Mouse (Mus musculus) CD4-positive, CD25-positive, alpha-beta regulatory T cell, adult 4 months (primary cell): ENCODE results near the gene Sptb. TPM values are rescaled to one million over a fixed set of nuclear protein-coding genes. Genes with fewer than 3 reads are reported as not detected.

Source experiments
- ATAC-seq: one replicate; pipeline ENCODE4 v1.8.0; 2017
- polyA plus RNA-seq, 2 experiments: library from polyadenylated mRNA; unstranded; fragments of 100-300 nt; shearing (Covaris generic); gene quantifications; one replicate each; pipeline ENCODE4 v1.2.1; 2017

Gene Sptb
- polyA plus RNA-seq, 2 experiments from 2014 or later, result 0.23 to 0.44 TPM

DNA sequence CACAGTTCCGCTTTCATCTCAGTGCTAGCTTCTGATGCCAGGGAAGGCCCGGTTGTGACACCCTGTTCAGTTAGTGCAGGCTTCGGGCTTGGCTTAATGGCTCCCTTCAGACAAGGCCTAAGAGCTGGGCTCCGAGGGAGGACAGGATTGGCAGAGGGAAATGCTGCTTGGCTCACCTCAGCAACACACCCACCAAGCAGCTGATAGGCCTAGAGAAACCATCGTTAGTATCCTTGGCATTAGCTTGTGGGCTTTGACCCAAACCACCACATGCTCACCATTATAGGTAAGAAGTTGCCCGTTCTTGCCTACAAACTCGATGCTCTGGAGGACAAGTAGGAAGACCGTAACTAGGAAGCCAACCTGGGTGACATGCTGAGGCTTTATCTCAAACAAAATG, 38.3 kb downstream of the Sptb start:
- no peak for ATAC-seq

DNA sequence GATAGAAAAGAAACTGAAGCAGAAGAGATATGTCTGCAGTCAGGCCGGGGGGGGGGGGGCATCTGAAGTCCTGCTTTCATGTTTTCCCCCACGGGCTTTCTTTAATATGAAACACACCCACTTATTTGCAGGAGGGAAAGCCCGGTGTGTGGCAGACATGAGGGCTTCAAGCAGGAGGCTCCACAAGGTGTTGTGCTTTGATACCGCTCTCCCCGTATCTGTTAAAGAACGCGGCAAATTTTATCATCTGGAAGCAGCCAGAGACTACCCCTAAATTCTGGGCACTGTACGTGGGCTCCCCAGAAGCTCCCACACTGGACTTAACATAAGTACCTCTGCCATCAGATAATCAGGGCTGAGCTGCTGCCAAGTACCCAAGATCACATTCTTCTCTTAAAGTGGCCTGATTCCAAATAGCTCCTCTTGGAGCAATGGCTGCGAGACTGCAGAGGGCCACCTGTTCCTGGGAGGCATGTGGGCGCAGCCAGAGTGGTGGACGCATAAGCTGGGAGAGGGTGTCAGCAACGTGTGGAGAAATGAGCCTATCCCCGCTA, 39.7 kb downstream of the Sptb start:
- ATAC-seq, result no peak

DNA sequence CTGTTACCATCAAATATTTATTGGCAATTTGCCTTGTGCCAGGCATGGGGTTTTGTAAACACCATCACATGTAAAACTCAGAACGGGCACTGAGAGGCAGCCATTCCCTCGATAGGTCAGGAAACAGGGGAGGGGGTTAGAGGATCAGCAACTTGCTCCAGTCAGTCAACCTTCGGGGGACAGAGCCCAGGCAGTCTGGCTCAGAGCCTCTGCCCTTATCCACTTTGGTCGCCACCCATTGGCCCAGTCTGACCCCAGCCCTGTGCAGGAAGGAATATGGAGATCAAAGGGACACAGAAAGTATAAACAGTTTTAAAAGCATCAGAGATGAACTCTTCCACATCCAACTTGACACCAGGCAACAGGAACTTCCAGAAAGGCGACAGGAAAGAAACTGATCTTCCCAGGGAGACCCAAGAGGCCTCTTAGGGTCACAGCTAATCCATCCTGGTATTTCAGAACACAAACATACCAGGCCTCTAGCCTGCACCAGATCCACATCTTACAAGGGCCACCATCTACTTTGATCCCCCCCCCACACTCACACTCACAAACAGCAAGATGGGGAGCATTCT, 40.3 kb downstream of the Sptb start:
- no peak for ATAC-seq

DNA sequence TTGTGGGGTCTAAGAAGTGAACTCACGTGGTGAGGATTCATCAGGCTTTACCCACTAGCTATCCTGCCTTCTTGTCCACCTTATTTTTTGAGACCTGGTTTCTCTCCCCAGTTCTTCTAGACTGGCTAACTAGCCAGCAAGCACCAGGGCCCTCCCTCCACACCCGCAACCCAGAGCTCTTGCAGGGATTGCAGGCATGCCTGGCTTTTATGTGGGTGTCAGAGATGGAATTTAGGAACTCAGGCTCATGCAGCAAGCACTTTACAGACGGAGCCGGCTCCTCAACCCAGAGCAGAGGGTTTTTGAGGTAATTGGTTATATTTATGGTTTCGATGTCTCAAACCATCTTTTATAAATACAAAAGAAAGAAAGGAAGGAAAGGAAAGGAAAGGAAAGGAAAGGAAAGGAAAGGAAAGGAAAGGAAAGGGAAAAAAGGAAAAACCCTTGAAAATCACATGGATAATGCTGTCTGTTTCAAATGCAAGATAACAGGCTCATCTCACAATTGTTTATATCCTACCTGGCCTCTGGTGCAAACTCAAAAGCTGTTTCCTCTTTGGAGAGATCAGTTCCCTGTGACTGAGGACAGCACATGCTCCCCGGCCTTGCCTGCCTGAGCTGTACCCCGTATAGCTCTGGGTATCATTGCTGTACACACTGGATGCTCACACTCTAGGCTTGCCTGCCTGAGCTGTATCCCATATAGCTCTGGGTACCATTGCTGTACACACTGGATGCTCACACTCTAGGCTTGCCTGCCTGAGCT, 41.5 kb downstream of the Sptb start:
- no peak for ATAC-seq

DNA sequence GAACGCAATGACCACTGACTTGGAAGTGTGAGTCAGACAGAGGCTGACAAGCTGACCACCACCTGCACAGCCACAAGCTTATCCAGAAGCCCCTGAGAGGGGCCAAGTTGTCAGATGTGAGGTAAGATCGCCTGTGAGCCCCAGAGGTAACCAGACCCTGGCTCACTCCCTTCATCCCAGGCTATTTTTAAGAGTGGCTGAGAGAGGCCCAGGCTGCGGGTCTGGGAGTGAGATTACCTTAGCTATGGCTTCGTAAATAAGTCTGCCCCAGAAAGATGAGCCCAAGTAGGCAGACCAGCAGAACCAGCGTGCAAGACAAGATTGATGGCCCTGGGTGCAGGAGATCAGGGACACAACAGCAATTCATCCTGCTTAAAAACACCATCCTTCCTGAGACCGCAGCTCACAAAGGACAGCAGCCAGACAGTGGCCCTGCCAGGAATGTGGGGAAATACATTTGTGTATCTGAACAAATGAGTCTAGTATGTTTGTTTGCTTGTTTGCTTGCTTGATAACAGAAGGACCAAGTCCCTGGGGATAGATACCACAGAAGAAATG, 58.5 kb downstream of the Sptb start:
- no peak for ATAC-seq

DNA sequence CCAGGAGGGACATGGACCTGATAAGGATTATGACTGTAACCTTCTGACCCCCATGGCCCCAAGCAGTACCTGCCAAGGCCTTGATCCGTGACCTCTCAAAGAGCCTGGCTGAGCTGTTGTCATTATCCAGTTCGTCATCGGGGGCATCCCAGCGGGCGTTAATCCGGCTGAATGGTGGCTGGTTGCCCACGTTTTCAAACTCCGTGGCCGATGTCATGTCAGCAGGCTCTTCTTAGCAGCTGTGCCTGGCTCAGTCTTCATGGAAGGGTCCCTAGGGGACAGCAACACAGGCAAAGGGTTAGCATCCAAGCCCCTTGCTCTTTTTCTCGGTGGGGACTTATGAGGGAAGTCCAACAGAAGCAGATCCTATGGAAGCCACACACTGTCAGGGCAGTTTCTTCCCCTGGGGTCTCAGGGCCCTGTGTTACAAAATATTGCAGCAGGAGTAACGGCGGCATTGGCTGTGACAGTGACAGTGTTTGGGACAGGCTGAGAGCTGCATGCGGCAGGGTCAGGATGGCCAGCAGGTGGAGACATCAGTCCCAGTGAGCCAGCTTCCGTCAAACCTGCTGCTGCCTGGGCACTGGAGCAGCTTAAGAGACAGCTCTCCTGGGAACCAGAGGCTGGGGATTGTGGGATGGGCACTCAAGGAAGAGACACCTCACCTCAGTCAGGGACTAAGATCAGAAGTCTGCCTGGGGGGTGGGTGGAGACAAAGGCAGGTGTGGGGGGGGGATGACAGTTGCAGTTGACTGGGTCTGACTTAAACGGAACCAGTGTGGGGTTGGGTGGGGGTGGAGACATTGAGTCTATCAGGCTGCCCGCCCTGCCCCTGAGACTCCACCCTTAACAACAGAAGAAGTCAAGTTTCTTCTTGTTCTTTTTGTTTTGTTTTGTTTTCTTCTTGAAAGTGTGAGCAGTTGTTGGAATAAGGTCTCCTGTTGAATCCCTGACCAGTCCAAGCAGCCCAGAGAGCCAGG, 60.3 kb downstream of the Sptb start:
- peak; percentile 79 for ATAC-seq

DNA sequence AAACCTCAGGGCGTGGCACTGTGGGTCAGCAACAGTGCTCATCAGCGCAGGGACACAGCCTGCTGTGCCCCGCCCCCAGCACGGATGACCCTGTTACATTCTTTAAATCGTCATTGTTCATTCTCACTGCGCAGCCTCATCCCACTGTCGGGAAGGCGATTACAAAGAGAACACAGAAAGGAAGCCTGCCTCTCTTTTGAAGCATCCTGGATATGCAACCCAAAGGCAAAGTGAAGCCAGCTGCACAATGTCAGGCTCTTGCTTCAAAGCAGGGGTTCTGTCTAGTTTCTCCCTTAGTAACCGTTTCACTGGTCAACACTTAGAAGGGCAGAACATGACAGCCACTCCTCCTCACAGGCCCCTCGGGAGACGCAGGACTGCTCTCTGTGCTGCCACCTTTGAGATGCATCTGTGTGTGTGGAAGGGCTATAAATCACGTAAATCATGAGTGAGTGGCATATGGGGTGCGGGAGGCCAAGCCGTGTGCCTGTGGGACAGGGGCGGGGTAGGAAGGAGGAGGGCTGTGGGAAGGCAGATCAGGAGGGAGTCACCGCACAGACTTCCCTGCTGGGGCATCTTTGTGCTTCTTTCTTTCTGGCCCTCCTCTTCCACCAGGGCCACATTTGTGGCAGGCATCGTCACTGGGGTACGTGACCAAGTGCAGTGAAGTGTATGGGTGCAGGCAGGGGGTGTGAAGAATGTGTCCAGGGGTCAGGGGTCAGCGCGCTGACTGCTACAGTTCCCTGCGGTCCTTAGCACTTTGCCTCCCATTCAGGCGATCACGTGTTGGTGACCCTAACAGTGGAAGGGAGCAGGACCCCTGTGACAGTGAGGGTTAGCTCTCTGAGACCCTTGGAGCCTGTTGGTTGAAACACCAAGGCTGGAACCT, 64.9 kb downstream of the Sptb start:
- ATAC-seq, result no peak

DNA sequence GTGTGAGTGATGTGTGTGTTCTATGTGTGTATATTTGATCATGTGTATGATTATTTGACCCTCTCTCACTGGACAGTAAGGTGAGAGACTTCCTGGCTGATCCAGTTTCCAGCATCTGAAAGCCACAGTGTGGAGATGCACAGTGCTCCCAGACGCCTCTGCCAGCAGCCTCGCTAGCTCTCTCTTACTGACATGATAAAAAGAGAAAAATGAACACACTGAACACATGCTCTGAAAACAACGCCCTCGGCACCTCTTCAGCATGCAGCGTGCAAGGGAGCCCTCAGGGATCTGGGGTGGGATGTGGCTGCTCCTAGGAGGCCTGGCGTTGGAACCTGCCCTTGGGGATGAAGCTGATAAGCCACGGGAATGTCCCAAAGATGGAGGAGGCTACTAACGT, 66.7 kb downstream of the Sptb start:
- no peak for ATAC-seq

DNA sequence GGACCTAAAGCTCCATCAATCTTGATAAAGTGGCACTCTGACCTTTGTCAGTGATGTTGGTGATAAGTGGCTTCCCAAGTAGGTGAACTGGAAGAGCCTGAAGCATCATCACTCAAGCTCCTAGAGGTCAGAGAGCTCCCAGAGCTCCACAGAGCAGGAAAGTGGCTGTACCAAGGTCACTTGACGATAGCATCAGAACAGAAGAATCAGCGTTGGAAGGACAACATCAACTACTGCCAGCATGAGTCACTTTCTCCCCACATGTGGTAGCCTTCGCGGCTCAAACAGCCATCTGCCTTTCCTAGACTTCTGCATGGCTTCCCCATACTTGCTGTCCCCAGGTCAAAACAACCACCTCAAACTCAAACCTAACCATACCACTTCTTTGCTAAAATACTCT, 67.7 kb downstream of the Sptb start:
- no peak for ATAC-seq

DNA sequence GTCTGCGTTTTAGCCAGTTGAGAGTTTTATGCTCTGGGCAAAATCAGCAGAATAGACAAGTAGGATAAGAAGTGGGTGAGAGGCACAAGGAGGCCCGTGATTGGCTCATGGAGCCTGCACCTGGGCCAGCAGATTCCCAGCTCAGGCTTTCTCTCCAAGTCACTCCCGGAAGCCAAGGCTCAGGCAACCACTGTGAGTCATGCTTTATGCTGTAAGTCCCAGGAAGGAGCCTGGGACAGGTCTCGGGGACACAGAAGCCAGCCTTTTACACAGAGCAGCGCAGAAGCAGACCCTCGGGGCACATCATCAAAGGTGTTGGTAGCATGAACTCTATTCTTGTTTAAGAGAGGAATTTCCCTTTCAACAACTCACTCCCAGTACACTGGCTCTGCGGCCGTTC, 69.7 kb downstream of the Sptb start:
- no peak for ATAC-seq

DNA sequence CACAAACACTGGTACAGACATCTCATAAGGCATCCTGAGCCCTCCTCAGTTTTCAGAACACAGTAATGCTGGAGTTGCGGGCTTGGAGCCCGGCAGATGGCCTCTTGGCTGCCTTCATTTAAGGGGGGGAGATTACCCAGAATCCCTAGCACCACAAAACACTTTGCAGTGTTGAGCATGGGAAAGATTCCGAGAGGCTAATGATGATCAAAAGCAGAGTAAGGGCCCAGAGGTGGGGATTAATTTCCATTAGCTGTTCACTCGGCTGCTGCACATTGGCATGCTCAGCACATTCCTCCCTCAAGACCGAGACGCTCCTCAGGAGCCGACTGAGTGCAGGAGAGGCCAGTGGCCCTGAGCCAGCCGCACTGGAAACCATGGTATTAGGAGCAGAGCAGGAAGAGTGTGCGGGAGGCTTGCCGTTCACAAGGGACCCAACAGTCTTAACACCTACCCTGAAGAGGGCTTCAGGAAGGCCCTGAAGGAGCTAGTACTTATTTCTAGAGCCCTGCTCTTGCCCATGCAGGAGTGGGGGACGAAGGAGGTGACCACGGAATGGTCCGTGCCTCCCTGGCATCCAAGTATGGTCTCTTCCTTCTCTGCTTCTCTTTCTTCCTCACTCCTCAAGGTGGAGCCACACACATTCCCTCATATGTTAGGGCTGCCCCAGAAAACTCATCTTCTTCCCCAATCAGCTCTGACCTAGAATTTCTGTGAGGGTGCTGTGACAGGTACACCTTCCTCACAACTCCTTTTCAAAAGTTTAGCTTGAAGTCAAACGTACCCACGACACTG, 75.3 kb downstream of the Sptb start:
- no peak for ATAC-seq

DNA sequence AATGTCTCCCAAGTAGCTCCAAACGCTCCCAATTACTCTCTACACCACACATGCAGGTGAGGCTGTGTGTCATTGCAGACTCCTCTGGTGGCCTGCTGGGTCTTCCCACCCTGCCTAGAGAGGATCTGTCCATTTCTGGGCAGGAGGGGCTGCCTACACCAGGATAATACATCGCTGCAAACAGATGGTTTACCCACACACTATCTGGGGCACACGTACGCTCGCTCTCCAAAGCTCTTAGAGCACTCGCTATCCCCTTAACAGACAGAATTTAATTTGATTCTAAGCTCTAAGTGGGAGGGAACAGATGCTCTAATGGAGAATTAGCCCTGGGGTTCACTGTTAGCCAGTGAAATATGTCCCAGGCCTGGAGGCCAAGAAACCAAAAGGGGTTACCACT, 87.0 kb downstream of the Sptb start:
- no peak for ATAC-seq

DNA sequence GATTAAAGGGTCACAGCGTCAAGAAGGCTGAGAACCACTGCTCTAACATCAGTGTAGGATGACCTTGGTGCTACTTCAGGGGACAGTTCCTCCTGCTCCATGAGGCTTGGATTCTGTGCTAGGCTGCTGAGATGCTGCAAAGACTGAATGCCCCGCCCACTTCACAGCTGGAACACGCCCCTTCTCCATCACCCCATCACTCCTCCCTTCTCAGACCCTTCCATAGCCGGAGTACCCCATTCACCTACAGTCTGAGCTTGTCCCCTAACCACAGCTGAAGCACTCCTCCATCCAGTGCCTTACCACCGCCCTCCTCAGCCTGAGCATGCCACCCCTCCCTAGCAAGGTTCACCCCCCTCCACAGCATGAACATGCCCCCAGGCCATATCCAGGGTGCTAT, 90.5 kb downstream of the Sptb start:
- no peak for ATAC-seq

DNA sequence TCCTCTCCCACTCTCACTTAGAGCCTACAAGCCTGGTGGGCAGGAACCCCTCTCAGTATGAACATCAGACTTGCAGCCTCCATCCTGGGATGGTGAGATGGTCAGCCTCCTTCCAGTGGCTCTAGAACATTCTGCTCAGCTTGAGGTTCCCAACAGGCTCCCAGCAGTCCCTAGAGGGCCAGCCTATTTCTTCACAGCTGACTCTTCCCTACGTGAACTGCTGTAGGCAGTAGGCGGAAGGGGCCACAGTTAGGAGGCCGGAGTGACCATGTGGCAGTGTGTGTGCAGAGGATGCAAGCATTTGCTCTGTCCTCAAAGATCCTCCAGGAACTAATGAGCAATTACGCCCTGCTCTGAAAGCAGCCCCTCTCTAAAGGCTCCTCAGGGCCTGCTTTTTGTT, 92.2 kb downstream of the Sptb start:
- no peak for ATAC-seq

DNA sequence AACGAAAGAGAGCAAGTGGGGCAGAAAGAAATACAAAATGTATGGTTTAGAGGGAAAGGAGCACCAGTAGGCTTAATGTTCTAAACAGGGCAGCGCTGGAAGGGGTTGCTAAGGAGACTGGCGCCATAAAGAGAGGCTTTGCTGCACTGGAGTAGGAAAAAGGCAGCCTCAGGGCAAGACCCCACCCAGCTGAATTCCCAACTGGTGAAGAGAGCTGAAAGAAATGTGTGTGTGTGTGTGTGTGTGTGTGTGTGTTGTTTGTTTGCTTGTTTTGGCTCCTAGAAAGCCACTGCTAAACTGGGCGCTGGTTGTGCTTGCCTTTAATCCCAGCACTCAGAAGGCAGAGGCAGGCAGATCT, 94.8 kb downstream of the Sptb start:
- no peak for ATAC-seq

DNA sequence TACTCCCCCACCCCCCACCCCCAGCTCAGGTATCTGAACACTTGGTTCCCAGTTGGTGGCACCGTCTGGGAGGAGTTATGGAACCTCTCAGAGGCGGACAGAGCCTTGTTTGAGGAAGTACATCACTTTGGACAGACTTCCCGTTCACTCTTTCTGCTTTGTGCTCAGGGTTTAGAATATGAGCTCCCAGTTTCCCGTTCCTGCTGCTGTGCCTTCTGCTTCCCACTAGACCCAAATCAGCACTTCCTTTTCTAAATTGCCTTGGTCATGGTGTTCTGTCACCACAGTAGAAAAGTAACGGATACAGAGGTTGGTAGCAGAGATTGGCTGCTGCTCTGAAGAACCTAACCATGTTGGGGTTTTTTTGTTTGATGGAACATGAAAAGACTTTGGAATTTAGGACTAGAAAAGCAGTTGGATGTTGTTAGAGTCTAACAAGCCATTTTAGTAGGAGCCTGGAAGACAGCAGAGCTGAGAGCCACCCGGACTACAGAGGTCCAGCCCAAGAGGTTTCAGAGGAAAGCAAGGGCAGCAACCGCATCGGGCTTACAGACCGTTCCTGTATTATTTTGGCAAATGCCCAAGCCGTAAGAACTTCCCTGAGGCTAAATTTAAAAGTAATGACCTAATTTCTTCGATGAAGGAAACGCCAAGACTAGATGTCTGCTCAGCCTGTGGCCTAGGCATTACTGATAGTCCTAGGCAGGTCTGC, 95.3 kb downstream of the Sptb start:
- no peak for ATAC-seq

DNA sequence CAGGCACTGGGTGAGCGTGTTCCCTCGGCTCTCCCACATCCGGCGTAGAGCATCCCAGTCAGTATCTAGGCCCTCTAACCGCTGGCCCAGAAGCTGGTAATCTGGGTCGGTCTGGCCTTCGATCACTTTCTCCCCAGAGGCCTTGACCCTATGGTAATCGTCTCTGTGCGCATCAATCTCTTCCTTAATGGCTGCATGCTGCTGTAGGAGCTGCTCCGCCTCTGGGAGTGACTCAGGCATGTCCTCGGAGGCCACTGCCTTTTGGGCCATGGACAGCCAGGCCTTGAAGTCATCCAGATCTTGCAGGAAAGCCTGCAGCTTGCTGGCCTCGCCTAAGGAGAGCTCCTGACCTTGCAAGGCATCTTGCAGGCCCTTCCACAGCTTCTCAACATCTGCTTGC, 97.7 kb downstream of the Sptb start:
- no peak for ATAC-seq

DNA sequence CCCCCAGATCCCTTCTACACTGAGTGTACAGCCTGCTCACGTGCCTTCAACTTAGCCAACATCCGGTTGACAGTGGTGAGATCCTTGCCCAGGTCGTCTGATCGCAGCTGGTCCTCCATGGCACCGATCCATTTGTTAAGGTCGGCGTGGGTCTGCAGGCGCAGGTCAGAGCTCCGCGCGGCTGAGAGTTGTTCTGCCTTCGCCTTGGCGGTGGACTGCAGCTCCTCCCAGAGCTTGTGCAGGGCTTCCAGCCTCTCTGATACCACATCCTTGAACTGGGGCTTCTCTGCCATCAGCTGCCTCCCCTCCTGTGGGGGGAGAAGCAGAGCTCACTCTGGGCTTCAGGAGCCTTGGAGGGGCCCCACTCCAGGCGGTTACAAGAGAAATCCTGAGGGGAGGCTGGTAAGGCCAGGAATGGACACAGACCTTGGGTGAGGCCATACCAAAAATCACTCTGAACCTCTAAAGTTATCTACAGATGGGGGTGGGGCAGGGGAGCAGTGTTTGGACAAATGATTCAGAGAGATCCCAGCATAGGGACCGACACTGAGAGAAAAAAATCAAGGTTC, 101.3 kb downstream of the Sptb start:
- no peak for ATAC-seq

DNA sequence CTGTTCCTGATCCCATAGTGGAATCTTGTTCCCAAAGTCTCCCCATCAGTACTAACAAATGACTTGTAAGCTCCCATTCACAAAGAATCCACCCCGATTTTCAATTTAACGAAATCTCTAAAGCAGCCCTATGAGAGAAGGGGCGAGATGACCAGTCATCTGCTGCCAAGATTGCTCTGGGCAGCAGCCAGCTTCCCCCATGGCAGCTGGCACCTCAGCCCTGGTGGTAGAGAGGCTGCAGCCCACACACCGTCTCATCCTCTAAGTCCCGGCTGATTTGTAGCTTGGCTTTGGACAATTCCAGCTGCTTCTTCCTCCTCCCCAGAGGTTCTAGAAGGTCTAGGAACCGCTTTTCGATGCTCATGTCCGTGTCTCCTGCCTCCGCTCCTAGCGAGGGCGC, 102.1 kb downstream of the Sptb start:
- no peak for ATAC-seq

DNA sequence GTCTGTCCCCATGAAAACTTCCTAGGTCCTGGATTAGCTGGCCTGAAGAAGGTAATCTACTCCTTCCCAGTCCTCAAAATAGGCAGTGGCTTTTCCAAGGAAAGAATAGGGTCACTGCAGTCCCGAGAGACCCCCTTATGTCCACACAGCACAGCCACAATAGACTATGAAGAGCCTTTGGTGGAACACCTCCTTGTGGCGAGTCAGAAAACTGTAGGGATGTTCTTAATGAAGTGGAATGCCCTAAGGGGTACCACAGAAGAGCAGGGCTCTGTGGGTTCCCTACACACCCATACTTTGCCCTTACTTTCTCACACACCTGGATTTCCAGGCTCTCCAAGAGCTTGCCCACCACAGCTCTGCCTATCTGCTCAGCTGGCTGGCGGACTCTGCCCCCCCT, 104.5 kb downstream of the Sptb start:
- ATAC-seq, result no peak
